Mouse (Mus musculus): ENCODE measurements around the gene Ifi202b. TPM values are rescaled to one million over a fixed set of nuclear protein-coding genes. Genes with fewer than 3 reads are reported as not detected.
"Not testable (repeated sequence)": the region's sequence is repeated elsewhere in the genome, so short reads cannot be mapped to it uniquely, and the experiment has no call there.

Ifi202b gene
- not detected in 2 replicates for polyA plus RNA-seq (2014; fragmentation: Nextera tagmentation; extraction: Ambion mirVana)

DNA sequence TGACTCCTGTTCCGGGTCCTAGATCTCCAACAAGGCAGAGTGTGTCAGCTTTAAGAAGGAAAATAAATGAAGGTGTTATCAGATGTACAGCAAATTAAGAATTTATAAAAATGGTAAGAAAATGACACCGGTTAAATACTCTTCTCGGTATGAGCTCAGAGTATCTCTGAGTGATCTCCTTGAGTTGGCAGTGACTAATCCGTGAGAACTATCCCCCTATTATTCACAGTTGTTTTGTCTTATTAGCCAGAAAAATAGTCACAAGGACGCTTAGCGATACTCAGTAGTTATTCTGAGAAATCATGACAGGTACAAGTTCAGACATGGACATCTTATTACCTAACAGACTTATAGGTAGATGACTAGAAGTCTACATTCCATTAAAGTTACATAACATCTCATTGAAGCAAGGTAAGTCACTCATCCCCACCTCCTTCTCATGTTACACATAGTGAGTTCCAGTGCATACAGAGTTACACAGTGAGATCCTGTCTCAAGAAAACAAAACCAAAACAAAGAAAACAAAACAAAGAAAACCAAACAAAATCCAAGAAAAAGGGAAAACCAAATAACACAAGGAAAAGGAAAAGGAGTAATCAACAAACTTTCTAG is at the start of gene Ifi202b:
Ifi202b (minus strand) TSS at position 51 of the 612 bp plus-strand sequence.
- not testable (repeated sequence) for H3K4me1 ChIP-seq (replicated peaks; ENCODE audit: control insufficient read depth, insufficient read depth, low read length); H3K9me3 ChIP-seq (ENCODE audit: control insufficient read depth, low read length); H3K36me3 ChIP-seq (ENCODE audit: control insufficient read depth, insufficient read depth, low read length); H3K9ac ChIP-seq (ENCODE audit: low read depth, low read length); DNase-seq (ENCODE audit: low spot score); H3K4me2 ChIP-seq; H3K27me3 ChIP-seq (replicated peaks; ENCODE audit: control insufficient read depth, insufficient read depth, low read length); ATAC-seq (replicated peaks; ENCODE audit: low FRiP score); H3K4me3 ChIP-seq (ENCODE audit: low read depth, low read length); H3K27ac ChIP-seq (ENCODE audit: low read depth, low read length)
- 83% methylated on average over 6 of the region's 6 CpGs for WGBS

DNA sequence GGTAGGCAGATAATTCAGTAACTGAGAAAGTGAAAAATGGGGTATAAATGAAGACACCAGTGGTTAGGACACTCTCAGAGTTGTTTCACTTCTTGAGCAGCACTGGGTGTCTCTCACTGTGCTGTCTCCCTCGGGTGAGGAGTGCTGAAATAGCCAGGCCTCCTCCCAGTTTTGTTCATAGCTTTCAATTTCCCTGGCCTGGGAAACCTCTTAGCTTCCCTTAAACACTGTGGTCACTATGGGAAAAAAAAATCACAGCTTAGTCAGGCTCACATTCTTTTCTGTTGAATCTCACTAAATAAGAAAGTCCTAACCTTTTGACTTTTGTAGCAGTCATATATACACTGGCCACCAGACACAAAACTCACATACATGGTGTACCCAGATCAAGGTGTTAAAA is 49.2 kb upstream of the Ifi202b start, which contains the start of gene Ifi205:
Ifi205 (minus strand) TSS at position 113 of the 400 bp plus-strand sequence.
- no peaks in the 10 kb centered on the region for H3K4me1 ChIP-seq (replicated peaks; ENCODE audit: control insufficient read depth, insufficient read depth, low read length)
- WGBS, result 52% methylated on average over 1 of the region's 1 CpGs
- H3K9me3 ChIP-seq (ENCODE audit: control insufficient read depth, low read length), result no peaks in the 10 kb centered on the region
- H3K9ac ChIP-seq (ENCODE audit: low read depth, low read length), result no peak within 1 kb of the TSS
- H3K4me2 ChIP-seq, result no peak within 1 kb of the TSS
- H3K27ac ChIP-seq (ENCODE audit: low read depth, low read length), result no peak within 1 kb of the TSS
- H3K36me3 ChIP-seq (ENCODE audit: control insufficient read depth, insufficient read depth, low read length), result no peaks in the 10 kb centered on the region
- H3K4me3 ChIP-seq (ENCODE audit: low read depth, low read length), result no peak within 1 kb of the TSS
- DNase-seq (ENCODE audit: low spot score) (no peak), ATAC-seq (replicated peaks; ENCODE audit: low FRiP score) (no peak)
- H3K27me3 ChIP-seq (replicated peaks; ENCODE audit: control insufficient read depth, insufficient read depth, low read length), result no peaks in the 10 kb centered on the region

DNA sequence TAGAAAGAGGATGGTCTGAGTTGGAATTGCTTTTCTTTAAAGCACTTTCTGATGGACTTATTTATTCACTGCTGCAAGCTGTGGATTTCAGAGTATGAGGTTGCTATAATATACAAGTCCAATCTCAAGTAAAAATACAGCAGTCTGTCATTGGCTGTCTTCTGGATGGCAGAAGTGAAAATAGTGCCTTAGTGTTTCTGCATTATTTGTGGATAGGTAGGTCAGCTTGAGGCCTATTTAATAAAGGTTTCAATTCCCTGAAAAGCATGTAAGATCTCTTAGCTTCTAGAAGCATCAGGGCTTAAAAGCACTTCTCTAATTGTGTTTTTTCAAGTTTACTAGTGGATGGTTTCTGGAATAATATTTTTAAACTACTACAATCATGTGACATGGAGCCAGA is 24.5 kb upstream of the Ifi202b start:
- H3K9ac ChIP-seq (ENCODE audit: low read depth, low read length); H3K36me3 ChIP-seq (ENCODE audit: control insufficient read depth, insufficient read depth, low read length); DNase-seq (ENCODE audit: low spot score); ATAC-seq (replicated peaks; ENCODE audit: low FRiP score); H3K27ac ChIP-seq (ENCODE audit: low read depth, low read length); H3K27me3 ChIP-seq (replicated peaks; ENCODE audit: control insufficient read depth, insufficient read depth, low read length); H3K4me1 ChIP-seq (replicated peaks; ENCODE audit: control insufficient read depth, insufficient read depth, low read length); H3K4me3 ChIP-seq (ENCODE audit: low read depth, low read length); H3K4me2 ChIP-seq; H3K9me3 ChIP-seq (ENCODE audit: control insufficient read depth, low read length): not testable (repeated sequence)

DNA sequence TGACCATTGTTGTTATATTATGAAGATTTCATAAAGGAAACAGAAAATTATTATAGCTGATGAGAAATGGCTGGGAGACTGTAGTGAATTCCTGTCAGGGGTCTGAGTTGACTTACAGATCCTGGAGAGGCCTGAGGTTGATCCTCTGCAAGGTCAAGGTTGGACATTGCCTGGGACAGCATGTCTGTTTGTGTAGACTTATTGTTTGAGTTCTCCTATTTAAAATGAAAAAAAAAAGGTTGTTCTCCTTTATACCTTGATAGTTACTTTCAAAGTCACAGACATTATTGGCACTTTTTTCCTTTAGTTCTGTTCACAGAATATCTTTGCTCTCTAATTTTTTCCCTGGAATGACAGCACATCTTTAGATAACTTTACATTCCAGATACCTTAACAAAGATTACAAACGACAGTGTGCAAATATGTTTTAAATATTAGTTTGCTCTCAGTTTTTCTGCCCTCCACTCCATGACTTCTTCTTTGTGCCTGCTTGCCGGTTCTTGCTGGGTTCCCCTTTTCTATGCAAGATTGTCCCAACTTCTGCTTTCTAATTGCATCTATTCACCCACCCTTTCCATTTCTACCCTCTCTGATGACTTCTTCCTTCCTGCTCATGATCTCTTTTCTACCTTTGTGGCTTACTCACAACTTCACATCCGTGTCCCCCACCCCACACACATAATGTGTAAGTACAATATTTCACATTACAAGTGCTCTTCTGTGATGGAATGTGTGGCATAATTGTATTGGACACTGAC is 22.0 kb upstream of the Ifi202b start:
- H3K4me3 ChIP-seq (ENCODE audit: low read depth, low read length); ATAC-seq (replicated peaks; ENCODE audit: low FRiP score); H3K36me3 ChIP-seq (ENCODE audit: control insufficient read depth, insufficient read depth, low read length); H3K9me3 ChIP-seq (ENCODE audit: control insufficient read depth, low read length); H3K4me1 ChIP-seq (replicated peaks; ENCODE audit: control insufficient read depth, insufficient read depth, low read length); H3K27me3 ChIP-seq (replicated peaks; ENCODE audit: control insufficient read depth, insufficient read depth, low read length); H3K9ac ChIP-seq (ENCODE audit: low read depth, low read length); DNase-seq (ENCODE audit: low spot score); H3K4me2 ChIP-seq; H3K27ac ChIP-seq (ENCODE audit: low read depth, low read length): not testable (repeated sequence)
- WGBS, result 41% methylated on average over 2 of the region's 3 CpGs

DNA sequence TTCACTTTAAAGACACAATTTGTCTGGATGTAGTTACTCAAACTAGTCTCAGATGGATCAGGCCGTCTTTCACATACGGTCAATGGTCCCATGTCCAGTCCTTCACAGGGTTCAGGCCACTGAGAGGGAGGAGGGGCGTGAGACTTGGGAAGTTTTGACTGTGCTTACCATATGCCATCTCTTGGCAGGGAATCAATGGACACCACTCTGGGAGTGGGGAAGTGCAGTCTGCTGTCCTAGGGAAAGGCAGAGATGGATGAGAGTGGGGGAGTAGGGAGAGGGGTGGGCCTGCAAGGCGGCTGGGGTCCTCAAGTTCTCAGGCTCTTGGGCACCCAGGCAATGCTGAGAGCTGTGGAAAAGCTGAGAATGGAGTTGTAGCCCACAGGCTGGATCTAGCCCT is 12.5 kb upstream of the Ifi202b start:
- H3K27me3 ChIP-seq (replicated peaks; ENCODE audit: control insufficient read depth, insufficient read depth, low read length), result no peaks in the 10 kb centered on the region
- no peak overlapping the region for H3K27ac ChIP-seq (ENCODE audit: low read depth, low read length)
- ATAC-seq (replicated peaks; ENCODE audit: low FRiP score), result no peak
- no peaks in the 10 kb centered on the region for H3K9me3 ChIP-seq (ENCODE audit: control insufficient read depth, low read length)
- no peak overlapping the region for H3K9ac ChIP-seq (ENCODE audit: low read depth, low read length)
- no peaks in the 10 kb centered on the region for H3K36me3 ChIP-seq (ENCODE audit: control insufficient read depth, insufficient read depth, low read length)
- H3K4me1 ChIP-seq (replicated peaks; ENCODE audit: control insufficient read depth, insufficient read depth, low read length), result no peaks in the 10 kb centered on the region
- no peak overlapping the region for H3K4me3 ChIP-seq (ENCODE audit: low read depth, low read length)
- WGBS, result 86% methylated on average over 4 of the region's 4 CpGs
- DNase-seq (ENCODE audit: low spot score), result no peak
- H3K4me2 ChIP-seq, result no peak overlapping the region

DNA sequence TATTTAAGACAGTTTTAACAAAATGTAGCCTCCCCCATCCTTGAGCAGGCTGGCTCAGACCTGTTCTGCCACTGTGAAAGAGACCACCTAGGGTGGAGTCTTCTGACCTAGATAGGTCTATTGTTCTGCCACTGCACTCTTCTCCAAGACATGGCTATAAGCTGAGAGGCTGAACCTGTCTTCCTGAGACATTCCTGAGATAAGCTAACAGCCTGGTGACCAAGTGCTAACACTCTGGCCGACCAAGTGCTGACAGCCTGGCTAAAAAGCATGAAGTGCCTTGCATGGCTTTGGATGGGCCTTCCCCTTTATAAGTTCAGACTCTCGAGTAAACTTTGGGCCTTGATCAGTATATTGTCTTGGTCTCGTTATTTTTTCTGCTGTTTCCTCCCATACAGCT is 1.5 kb downstream of the Ifi202b start:
- H3K4me2 ChIP-seq; H3K4me3 ChIP-seq (ENCODE audit: low read depth, low read length); DNase-seq (ENCODE audit: low spot score); H3K4me1 ChIP-seq (replicated peaks; ENCODE audit: control insufficient read depth, insufficient read depth, low read length); H3K27ac ChIP-seq (ENCODE audit: low read depth, low read length); H3K9ac ChIP-seq (ENCODE audit: low read depth, low read length); H3K9me3 ChIP-seq (ENCODE audit: control insufficient read depth, low read length); H3K36me3 ChIP-seq (ENCODE audit: control insufficient read depth, insufficient read depth, low read length); H3K27me3 ChIP-seq (replicated peaks; ENCODE audit: control insufficient read depth, insufficient read depth, low read length); ATAC-seq (replicated peaks; ENCODE audit: low FRiP score): not testable (repeated sequence)
- WGBS, result 36% methylated on average over 3 of the region's 3 CpGs

DNA sequence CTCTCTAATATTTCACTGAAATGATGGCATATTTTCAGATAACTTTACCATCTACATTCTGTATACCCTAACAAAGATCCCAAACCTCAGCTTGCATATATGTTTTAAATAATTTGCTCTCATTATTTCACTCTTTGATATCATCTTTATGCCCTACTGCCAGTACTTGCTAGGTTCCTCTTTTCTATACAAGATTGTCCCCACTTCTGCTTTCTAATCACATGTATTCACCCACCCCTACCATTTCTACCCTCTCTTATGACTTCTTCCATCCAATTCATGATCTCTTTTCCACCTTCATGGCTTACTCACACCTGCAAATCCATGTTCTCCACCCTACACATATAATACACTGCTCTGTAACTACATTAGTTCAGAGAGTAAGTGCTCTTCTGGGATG is 4.9 kb downstream of the Ifi202b start:
- H3K27ac ChIP-seq (ENCODE audit: low read depth, low read length), result no peak overlapping the region
- no peaks in the 10 kb centered on the region for H3K9me3 ChIP-seq (ENCODE audit: control insufficient read depth, low read length)
- no peak overlapping the region for H3K4me2 ChIP-seq
- DNase-seq (ENCODE audit: low spot score) (no peak), ATAC-seq (replicated peaks; ENCODE audit: low FRiP score) (no peak)
- no peak overlapping the region for H3K4me3 ChIP-seq (ENCODE audit: low read depth, low read length)
- H3K9ac ChIP-seq (ENCODE audit: low read depth, low read length), result no peak overlapping the region
- H3K4me1 ChIP-seq (replicated peaks; ENCODE audit: control insufficient read depth, insufficient read depth, low read length), result no peaks in the 10 kb centered on the region
- no peaks in the 10 kb centered on the region for H3K36me3 ChIP-seq (ENCODE audit: control insufficient read depth, insufficient read depth, low read length)
- no peaks in the 10 kb centered on the region for H3K27me3 ChIP-seq (replicated peaks; ENCODE audit: control insufficient read depth, insufficient read depth, low read length)

DNA sequence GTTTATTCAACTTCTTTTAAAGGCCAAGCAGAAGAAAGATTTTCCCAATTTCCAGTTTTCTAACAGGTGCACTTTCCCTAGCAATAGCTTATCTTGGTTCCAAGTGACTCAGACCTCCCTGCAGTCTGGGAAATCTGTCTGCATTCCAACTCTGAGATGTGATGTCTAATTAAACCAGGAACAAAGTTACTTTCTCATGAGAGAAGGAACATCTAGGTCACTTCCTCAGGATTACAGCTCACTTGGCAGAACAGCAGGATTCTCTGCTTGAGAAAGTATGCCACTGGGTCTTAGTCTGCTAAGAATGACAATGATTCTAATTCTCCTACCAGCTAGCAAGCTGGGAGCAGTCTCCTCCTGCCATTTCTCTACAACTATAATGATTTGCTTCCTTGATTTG is 9.4 kb downstream of the Ifi202b start:
- no peaks in the 10 kb centered on the region for H3K9me3 ChIP-seq (ENCODE audit: control insufficient read depth, low read length)
- DNase-seq (ENCODE audit: low spot score), result no peak
- H3K27ac ChIP-seq (ENCODE audit: low read depth, low read length), result no peak overlapping the region
- H3K4me2 ChIP-seq, result no peak overlapping the region
- no peaks in the 10 kb centered on the region for H3K27me3 ChIP-seq (replicated peaks; ENCODE audit: control insufficient read depth, insufficient read depth, low read length)
- no peaks in the 10 kb centered on the region for H3K36me3 ChIP-seq (ENCODE audit: control insufficient read depth, insufficient read depth, low read length)
- H3K9ac ChIP-seq (ENCODE audit: low read depth, low read length), result no peak overlapping the region
- no peaks in the 10 kb centered on the region for H3K4me1 ChIP-seq (replicated peaks; ENCODE audit: control insufficient read depth, insufficient read depth, low read length)
- H3K4me3 ChIP-seq (ENCODE audit: low read depth, low read length), result no peak overlapping the region
- no peak for ATAC-seq (replicated peaks; ENCODE audit: low FRiP score)

DNA sequence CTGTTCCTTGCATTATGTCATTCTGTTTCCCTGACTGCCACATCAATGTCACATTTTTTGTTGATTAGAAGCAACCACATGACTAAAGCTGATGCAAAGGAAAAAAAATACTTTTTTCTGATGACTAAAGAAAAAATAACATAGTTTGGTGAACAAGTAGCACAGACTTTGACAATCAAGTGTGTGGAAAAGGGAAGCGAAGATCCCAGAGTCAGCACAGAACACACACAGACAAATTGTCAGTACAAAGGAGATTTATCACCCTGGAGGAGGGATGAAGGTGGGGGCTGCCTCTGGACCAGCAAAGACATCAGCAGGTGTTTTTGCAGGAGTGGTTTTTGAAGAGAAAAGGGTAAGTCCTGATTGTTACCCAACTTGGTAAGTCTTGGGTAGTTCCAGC is 21.1 kb downstream of the Ifi202b start:
- not testable (repeated sequence) for ATAC-seq (replicated peaks; ENCODE audit: low FRiP score); H3K9me3 ChIP-seq (ENCODE audit: control insufficient read depth, low read length); H3K27me3 ChIP-seq (replicated peaks; ENCODE audit: control insufficient read depth, insufficient read depth, low read length); H3K4me2 ChIP-seq; H3K27ac ChIP-seq (ENCODE audit: low read depth, low read length); H3K9ac ChIP-seq (ENCODE audit: low read depth, low read length); H3K36me3 ChIP-seq (ENCODE audit: control insufficient read depth, insufficient read depth, low read length); DNase-seq (ENCODE audit: low spot score); H3K4me3 ChIP-seq (ENCODE audit: low read depth, low read length); H3K4me1 ChIP-seq (replicated peaks; ENCODE audit: control insufficient read depth, insufficient read depth, low read length)
- WGBS, result 66% methylated on average over 1 of the region's 1 CpGs
